In genomic region chr1:66211074-66211791, GRCm38 (mm10) we compare ENCODE assay signal across 17 mouse cellular contexts. TPM values are rescaled to one million over a fixed set of nuclear protein-coding genes. Genes with fewer than 3 reads are reported as not detected.
DNase-seq lines count a peak whose midpoint lies in the region; TF ChIP-seq lines count a peak whose summit lies in the region.
"Had no signal": no experiment of that assay in that cellular context is flagged by ENCODE, and none has a peak within 500 bp of the region (broad histone marks: within the 10 kb centered on the region; RNA-seq: fewer than 3 reads in every experiment).

No protein-coding gene starts in this region.

- WGBS in kidney, adult 2 months = 69% methylated on average over 7 of the region's 7 CpGs

- H3K4me1 ChIP-seq in kidney, adult 2 months (ENCODE audit: control insufficient read depth, insufficient read depth, low read length) = no peaks in the 10 kb centered on the region
- H3K4me1 ChIP-seq: heart, embryonic 13.5 days; hindbrain, embryonic 10.5 days; midbrain, embryonic 12.5 days had no signal

- DNase-seq in kidney, adult 2 months = peak; percentile 5
- no peak for DNase-seq in kidney, postnatal 4 days
- DNase-seq in MN1 (ENCODE audit: low spot score) (peak; percentile 20), R1 (ENCODE audit: low read depth, low spot score) (peak; percentile 12)
- DNase-seq in cerebellum, adult 9-11 months = peak; percentile 88
- DNase-seq in spleen, adult 12 weeks (ENCODE audit: low spot score) = no peak
- no peak for DNase-seq in thymus, postnatal 4 days
- no peak for DNase-seq in c-Kit-positive CD71-positive TER-119-positive erythroid progenitor cells, embryonic 14.5 days (ENCODE audit: low spot score)
- DNase-seq: adrenal gland, postnatal 36 days; gastrocnemius, postnatal 14 days; kidney, adult 9 months; lung, postnatal 14 days had no signal

- H3K36me3 ChIP-seq in kidney, adult 2 months (ENCODE audit: control insufficient read depth, insufficient read depth, low read length) = no peaks in the 10 kb centered on the region
- H3K36me3 ChIP-seq: heart, embryonic 13.5 days; hindbrain, embryonic 10.5 days; midbrain, embryonic 12.5 days had no signal

- H3K27me3 ChIP-seq in kidney, adult 2 months (replicated peaks; ENCODE audit: control insufficient read depth, insufficient read depth, low read length) = no peaks in the 10 kb centered on the region
- H3K27me3 ChIP-seq: heart, embryonic 13.5 days; midbrain, embryonic 12.5 days had no signal

- TF ChIP-seq CTCF in kidney, adult 2 months (conservative IDR thresholded peaks at IDR 0.05; ENCODE audit: insufficient read depth, insufficient read length, low read depth, low read length) = no peak

- H3K27ac ChIP-seq in kidney, adult 2 months (ENCODE audit: insufficient read depth, low read depth, low read length) = no peak overlapping the region
- H3K27ac ChIP-seq: heart, embryonic 13.5 days; hindbrain, embryonic 10.5 days; liver, embryonic 14.5 days; midbrain, embryonic 12.5 days; stomach, postnatal 0 days had no signal

- H3K4me3 ChIP-seq in kidney, adult 2 months (ENCODE audit: insufficient read depth, low read depth, low read length) = no peak overlapping the region
- H3K4me3 ChIP-seq: heart, embryonic 13.5 days; hindbrain, embryonic 10.5 days; midbrain, embryonic 12.5 days had no signal

- no peak for TF ChIP-seq POLR2A in kidney, adult 2 months (IDR thresholded peaks at IDR 0.05; ENCODE audit: low read depth, low read length)

RNA-seq across cellular contexts. Expression of gene Map2, which starts 36.2 kb away (rescaled TPM):
- polyA plus RNA-seq in kidney, adult 2 months (2012; rRNA removed) = 5.1 and 6.7 TPM in 2 replicates

Comparison
In these comparisons a context has a peak if more than half of its experiments do, and no peak if none do; other contexts are left out.
1. DNase-seq: peak in kidney, adult 2 months (single experiment), MN1 (single experiment), R1 (single experiment) and cerebellum, adult 9-11 months (single experiment); none in kidney, postnatal 4 days (0 of 2), spleen, adult 12 weeks (single experiment), thymus, postnatal 4 days (single experiment) and c-Kit-positive CD71-positive TER-119-positive erythroid progenitor cells, embryonic 14.5 days (single experiment).